Mouse (Mus musculus) hematopoietic stem cell, adult 5-6 weeks (primary cell): ENCODE measurements around the gene Atp2a3. TPM values are rescaled to one million over a fixed set of nuclear protein-coding genes. Genes with fewer than 3 reads are reported as not detected.

Experiments used
- ATAC-seq, 2 experiments: fragments of 125-278 bp in 1 of 2; replicated peaks in 1 of 2; 2 replicates each; pipeline ENCODE4 v1.8.0; 2016 to 2017; ENCODE audit warnings: inconsistent platforms in 2 of 2, mild to moderate bottlenecking in 2 of 2, moderate number of reproducible peaks in 2 of 2, low read depth in 1 of 2, moderate TSS enrichment in 1 of 2; ENCODE audit not compliant: low FRiP score in 2 of 2, poor library complexity in 2 of 2, severe bottlenecking in 2 of 2, insufficient read depth in 1 of 2, low TSS enrichment in 1 of 2
- total RNA-seq: library from RNA; stranded (forward); fragments of 172-1452, 232-1000 nt; gene quantifications from 2 replicates; pipeline ENCODE4 v1.2.3, GENCODE M21; 2017

Atp2a3 gene
- total RNA-seq, 1 experiment from 2014 or later: 106 TPM

DNA sequence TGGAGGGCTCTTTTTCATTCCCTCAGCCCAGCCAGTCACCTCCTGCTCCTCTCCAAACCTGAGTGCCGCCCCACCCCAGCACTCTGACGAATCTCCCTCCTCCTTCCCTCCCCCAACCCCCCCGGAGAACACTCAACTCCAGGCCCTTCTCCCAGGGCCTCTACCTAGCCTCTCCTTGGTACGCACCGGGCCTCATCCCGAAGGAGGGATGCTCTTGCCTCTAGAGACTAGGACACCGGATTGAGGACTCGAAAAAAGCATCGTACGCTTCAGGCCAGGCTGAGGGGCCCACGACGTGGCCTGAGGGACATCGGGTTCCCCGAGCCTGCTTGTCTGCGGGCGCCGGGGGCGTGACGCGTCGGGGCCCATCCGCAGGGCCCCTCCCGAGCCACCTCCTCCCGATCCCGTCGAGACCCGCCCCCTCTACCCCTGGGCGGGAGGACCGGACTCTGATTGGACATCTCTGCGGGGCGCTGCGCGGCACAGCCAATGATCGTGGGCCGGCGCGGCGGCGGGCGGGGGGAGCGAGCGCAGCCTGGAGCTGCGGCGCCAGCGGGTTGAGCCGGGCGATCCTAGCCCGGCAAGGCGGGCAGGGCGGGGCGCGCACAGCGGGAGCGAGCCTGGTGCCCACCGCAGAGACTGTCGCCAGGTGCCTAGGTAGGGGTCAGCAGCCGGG, 57.6 kb downstream of the Atp2a3 start, which contains the start of gene Camkk1:
Gene Camkk1 (plus strand): TSS at position 538 of the 676 bp plus-strand sequence.
- peak; percentile 83 to 93 for ATAC-seq

DNA sequence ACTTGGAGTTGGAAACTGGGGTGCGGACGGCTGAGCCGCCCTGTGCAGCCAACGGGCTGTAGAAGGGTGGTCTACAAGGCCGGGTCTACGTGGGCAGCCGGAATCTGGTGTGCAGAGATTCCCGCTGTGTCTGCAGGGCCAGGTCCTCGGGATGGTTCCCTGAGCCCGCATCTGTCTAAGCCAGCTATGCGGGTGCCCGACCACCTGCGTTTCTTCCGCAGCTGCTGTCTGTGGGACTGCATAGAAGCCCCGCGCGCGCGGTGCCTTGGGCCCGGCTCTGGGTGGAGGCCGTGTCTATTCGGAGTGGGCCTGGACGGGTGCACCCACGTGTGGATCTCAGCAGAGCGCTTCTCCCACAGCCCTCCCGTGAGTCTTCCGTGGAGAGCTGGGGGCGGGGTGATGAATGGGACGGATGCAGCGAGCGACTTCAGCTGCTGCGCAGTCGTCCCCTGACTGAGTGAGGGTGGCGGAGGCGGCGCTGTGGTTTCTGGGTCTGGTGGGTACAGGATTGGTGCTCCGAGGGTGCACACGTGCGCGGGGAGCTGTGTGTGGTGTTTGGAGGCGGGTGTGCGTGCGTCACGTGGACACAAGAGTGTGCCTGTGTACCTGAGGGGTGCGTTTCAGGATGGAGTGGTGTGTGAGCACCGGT, 58.3 kb downstream of the Atp2a3 start:
- ATAC-seq: peak; percentile 54 to 58

DNA sequence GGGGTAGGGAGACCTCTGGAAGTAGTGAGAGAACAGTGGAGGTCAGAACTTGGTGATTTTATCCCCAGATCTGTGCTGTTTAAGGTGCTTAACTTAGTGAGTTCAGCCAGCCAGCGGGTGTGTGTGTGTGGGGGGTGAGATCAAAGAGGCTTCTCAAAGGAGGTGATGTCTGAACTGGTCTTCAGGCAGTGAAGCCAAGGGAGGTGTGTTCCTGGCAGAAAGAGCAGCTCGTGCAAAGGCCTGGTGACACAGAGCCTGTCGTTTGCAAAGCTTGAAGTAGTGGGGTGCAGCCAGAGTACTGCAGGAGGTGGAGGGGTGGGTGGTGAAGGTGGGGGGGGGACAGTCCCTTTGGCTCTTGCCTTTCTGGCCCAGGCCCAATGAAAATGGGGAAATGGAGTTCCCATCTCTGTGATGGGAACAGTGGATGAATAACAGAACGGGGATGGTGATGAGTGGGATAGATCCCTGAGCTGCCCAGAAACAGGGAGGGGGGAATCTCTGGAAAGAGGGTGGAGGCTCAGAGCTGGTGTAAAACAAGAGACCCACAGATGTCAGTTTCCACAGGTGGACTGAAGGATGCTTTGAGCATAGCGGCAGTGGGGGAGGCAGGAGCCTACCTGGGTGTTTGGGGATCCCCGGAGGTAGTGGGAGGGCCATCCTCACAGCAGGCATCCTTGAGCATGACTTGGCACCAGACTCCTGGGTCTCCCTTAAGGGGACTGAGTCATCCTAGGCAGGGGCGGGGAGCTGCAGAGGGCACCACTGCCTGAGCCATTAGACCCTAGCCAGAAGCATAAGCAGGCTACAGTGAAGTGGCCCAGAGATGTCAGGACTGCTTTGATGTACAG, 60.2 kb downstream of the Atp2a3 start:
- no peak for ATAC-seq

DNA sequence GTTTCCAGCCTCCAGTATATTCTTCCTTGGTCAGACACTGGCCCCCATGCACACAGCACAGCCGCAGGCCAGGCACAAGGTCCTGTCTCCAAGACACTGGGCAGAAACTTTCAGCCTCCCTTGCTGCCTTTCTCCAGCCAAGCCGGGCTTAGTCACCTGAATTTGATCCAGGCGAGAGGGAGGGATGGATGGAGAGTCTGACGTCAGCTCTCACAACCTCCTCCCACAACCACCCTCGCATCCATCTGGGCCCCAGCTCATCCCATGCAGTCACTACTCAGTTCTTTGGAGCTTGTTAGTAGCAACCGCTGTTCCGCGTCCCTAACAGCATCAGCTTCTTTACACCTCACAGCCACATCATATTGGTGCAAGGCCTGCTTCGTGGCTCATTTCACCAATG, 62.1 kb downstream of the Atp2a3 start:
- ATAC-seq: no peak

DNA sequence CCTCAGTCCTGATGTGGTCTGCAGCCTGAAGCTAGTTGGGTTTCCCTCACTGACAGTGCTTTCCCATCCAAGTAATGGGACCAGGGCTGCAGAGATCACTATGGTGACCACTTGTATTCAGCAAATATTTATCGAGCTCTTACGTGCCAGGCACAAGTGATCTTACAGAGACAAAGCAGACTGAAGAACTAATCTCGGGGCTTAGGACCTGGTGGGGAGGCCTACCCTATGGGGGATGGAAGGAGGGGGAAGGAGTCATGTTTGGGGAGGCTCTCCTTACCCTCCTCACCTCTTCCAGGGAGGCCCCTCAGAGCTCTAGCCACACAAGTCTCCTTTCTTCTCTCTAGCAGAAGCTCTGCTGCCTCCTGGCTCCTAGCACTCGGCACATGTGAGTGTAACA, 62.9 kb downstream of the Atp2a3 start:
- ATAC-seq: no peak

DNA sequence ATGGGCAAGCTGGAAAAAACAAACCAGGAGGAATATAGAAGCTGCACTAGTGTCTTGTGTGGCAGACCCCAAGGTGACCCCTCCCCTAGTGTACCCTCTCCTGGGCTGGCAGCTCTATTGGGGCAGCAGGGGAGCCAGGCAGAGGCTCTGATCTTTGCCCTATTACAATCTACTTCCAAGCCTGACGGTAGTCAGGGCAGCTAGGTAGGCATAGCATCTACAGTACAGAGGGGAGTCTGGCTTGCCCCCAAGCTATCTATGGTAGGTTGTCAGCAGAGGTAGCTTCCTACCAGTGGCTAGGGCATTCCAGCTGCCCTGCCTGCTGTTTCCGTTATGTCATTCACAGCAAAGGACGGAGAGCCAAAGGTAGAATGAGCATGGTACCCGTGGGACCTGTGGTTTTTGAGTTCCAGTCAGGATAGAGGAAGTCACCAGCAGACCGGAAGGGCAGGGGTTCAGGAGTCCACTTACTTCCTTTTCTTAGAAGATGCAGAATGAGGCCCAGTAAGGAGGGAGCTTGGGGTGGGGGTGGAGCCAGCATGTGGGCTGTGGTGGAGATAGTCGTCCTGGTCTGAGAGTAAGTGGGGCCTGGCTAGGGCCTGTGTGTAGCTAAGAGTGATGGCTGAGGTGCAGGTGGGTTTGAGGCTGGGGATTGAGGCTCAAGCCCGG, 63.4 kb downstream of the Atp2a3 start:
- ATAC-seq: peak; percentile 91 to 93

DNA sequence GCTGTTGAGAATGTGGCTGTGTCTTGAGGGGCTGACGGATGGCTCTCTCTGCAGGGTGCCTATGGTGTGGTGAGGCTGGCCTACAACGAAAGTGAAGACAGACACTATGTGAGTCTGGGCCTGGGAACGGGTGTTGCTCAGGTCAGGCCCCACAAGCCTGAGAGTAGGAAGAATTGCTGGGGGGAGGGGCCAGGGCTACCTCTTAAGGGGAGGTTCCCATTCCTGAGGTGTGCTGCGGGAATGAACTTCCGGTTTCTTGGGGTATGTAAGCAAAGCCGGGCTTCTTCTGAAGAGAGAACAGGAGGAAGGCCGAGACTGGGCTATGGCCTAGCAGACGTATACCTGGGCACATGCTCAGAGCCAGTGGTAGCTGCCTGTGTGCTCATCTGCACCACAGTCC, 66.0 kb downstream of the Atp2a3 start:
- ATAC-seq: no peak

DNA sequence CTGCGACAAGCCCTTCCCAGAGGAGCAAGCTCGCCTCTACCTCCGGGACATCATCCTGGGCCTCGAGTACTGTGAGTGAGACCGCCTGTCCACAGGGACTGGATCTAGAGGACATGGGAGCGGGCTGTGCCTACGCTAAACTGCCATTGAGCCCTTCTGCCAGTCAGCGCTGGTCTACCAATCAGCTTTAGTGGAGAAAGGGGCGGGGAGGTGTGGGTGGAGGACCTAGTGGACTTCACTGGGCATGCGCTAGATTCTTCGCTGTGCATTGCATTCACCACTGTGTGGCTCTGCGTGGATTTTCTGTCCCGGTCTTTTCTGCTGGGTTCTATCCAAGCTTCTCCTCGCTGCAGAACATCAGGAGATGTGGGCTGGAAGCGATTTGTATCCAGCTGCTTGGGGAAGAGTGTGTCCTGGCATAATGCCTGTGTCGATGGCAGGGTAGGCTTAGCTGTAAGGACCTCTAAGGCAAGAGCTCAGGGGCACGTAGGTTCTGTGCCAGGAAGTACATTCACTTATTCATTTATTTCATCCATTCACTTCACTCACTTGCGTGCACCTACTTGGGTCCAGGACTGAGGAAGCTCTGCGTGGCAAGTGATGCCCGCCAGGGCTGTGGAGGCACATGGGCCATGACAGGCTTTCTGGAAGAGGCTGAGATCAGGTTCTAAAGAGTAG, 70.0 kb downstream of the Atp2a3 start:
- ATAC-seq: peak; percentile 91 to 93

DNA sequence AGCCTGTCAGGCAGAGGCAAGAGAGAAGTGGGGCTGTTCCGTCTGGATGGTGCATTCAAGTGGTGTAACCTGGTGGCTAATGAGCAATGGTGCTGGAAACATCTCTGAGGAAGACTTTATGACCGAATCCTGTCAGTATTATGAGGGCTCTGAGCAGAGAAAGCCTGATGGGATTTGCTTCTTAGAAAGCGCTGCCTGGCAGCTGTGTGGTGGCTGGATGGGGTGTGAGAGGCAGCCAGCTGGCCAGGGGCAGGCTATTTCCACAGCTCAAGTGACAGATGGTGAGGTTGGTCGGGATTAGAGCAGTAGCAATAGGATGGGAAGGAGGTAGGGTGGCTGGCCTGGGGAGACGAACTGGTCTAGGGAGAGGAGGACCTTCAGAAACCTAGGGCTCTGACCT, 70.6 kb downstream of the Atp2a3 start:
- ATAC-seq: no peak

DNA sequence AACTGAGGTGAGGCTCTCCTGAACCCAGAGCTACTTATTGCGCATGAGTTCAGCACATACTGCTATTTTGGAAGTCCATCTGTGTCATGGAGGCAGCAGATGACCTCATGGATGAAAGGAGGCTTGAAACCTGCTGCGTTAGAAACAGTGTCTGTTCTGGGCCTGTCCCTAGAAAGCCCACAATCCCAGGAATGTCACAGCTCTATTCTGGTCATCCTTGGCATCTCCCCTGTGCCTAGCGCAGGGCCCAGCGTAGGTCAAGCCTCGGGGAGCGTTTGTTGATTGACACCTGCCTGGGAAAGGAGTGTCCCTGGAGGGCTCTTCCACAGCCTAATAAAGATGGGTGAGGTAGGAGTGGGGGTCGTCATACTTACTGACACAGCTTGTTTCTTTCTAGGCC, 75.1 kb downstream of the Atp2a3 start:
- no peak for ATAC-seq

DNA sequence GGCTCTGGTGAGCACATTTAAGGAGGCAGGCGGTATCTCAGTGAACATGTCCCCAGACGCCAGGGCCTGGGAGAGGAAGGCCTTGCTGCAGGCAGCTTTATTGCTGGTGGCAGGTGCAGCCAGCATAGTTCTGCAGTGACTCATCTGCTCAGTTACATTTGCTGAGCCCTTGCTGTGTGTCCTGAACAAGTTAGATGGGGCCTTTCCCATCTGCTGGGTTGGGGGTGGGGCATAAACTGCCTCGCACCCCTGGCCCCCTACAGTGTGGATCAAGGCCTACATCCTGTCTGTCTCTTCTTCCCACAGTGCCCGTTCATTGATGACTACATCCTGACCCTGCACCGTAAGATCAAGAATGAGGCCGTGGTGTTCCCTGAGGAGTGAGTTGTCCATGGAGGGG, 75.9 kb downstream of the Atp2a3 start:
- ATAC-seq: no peak

DNA sequence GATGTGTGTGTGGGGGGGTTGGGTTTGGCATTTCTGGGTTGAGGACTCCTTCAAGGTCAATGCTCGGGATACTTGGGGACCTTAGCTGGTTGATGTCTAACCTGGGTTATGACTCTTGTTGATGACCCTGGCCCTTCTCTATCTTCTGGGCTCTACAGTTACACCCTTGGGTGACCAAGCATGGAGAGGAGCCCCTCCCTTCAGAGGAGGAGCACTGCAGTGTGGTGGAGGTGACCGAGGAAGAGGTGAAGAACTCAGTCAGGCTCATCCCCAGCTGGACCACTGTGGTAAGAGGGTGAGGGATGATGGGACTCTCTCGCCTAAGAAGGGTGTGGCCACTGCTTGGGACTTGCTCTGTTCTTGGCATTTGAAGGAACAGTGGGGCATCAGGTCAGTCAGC, 76.7 kb downstream of the Atp2a3 start:
- no peak for ATAC-seq

DNA sequence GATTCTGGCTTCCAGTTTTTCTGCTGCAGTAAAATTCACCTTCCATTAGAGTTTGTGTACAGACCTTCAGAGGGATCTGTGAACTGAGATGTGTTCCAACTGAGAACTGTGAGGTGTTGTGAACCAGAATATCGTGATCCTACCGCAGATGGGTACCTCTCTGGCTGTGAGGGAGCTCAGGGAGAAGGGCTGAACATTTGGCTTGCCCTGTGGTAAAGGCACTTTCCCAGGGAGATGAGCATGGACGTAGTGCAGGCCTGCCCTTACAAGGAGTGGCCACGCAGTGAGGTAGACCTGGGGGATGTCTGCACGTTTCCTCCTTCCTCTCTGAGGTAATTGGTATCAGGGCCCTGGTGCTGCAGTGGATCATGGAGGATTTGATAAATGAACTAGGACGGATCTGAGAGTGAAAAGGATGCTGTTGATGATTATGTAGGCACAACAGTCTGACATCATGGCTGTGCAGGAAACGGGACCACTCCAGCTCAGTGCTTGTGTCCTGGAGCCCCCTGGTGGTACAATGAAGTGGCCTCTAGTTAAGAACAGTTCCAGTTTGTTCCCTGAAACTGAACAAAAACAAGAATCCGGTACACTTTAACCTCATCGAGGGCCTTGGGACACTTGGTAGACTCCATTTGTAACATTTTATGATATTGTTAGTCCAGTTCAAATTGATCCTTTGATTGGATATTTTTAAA, 78.3 kb downstream of the Atp2a3 start:
- peak; percentile 70 to 71; a peak in 3 of 4 replicates for ATAC-seq
